Mouse (Mus musculus): ENCODE measurements around the gene Asb16. TPM values are rescaled to one million over a fixed set of nuclear protein-coding genes. Genes with fewer than 3 reads are reported as not detected.
"Not testable (repeated sequence)": the region's sequence is repeated elsewhere in the genome, so short reads cannot be mapped to it uniquely, and the experiment has no call there.

Gene Asb16
- total RNA-seq, 2 experiments from 2014 or later: 0.30 to 0.61 TPM

DNA sequence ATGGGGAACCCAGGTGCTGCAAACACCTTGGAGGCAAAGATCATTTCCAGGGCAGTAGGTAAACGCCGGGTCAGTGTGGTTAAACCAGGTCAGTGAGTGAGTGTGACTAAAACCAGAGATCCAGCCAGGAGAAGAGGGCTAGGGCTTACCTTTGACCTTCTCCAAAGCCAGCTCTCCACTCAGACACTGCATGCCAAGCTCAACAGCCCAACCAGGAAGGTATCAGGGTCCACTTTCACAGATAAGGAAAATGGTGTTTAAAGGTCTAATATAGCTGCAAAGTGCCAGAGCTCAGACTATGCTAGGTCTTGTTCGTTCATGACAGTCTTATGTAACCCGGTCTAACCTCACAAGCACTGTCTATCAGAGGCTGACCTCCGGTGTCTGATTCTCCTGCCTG, 27.3 kb upstream of the Asb16 start:
- no peak for DNase-seq (ENCODE audit: low spot score in 2 of 2)

DNA sequence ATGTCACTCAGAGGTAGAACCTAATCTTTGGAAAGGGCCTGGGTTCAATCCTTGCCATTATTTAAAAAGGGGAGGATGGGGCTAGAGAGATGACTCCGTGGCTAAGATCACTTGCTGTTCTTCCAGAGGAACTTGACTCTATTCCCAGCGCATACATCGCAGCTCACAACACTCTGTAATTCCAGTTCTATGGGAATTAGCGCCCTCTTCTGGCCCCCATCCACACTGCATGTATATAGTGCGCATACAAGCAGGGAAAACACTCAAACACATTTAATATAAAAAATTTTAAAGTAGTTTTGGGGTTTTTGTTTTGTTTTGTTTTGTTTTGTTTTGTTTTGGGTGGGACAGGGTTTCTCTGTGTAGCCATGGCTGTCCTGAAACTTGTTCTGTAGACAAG, 26.7 kb upstream of the Asb16 start:
- DNase-seq (ENCODE audit: low spot score in 2 of 2): no peak

DNA sequence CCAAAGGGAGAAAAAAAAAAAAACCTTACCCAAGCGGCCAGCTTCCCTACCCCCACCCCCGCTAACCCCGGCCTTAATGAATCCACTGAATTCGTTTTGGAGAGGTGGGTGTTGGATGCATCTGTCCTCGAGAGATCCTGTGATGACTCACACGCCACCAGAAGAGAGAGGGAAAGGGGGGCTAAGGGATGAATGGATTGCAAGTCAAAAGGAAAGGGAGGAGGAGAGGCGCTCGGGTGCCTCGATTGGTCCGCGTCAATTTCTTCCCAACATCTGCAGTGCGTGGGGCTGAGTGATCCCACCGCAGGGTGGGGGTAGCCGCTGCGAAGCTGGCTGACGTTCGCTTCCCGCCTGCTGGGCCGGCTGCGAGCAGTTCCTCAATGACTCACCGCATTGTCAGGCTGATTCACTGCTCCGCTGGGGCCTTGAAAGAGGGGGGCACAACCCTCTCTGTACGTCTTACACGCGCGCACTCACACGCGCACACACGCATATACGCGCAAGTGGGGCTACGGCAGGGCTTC, 23.6 kb upstream of the Asb16 start:
- DNase-seq (ENCODE audit: low spot score in 2 of 2): peak; percentile 59 to 73

DNA sequence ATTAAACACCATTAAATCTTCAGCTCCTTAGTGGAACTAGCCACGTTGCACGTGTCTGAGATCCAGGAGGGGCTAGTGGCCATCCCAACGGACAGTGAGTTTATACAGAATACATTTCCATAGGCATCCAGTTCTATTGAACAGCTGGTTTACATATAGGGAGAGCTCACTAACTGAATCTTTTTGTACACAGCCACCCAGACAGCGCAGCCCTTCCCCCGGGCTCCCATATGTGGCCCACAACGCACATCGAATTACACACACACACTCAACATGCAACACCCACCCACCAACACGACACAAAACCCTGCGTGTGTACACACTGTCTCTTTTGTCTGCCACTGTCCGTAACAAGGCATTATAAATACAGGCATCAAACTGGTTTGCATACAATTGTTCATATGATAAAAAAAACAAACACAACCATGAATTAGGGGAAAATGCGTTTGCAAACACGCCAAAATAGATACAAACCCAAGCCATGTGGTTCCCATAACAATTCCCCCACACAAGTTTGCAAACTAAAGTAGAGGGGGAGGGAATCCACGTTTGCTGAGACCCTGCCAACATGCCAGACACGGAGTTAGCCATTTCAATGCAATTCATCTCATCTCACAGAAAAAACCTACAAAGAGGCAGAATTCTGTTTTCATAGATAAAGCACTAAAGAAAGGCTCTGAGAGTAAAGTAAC, 22.8 kb upstream of the Asb16 start:
- no peak for DNase-seq (ENCODE audit: low spot score in 2 of 2)

DNA sequence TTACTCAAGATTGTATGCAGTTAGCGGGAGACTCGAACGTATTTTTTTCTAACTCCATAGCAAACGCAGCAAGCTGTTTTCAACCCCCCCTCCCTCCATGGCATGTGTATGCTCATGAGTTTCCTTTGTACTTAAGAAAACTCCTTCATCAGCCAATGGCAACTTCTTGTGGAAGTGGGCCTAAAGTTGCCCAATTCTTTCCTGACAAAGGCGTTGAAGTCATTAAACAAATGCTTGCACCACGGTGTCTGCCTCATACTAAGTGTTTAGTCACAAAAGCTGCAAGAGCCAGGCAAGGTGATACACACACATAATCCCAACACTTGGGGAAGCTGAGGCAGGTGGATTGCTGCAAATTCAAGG, 22.3 kb upstream of the Asb16 start:
- no peak for DNase-seq (ENCODE audit: low spot score in 2 of 2)

DNA sequence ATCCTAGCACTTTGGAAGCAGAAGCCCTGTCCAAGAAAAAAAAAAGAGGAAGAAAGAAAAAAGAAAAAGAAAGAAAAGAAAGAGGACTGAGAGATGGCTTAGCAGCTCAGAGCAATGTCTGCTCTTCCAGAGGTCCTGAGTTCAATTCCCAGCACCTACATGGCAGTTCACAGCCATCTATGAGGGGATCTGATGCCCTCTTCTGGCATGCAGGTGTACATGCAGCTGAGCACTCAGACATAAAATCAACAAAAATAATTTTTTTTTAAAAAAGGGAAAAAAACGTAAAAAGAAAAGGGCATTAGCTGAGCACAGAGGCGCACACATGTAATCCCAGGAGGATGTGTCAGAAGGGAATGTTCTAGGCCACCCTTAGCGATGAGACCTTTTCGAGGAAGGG, 21.7 kb upstream of the Asb16 start:
- DNase-seq (ENCODE audit: low spot score in 2 of 2): no peak

DNA sequence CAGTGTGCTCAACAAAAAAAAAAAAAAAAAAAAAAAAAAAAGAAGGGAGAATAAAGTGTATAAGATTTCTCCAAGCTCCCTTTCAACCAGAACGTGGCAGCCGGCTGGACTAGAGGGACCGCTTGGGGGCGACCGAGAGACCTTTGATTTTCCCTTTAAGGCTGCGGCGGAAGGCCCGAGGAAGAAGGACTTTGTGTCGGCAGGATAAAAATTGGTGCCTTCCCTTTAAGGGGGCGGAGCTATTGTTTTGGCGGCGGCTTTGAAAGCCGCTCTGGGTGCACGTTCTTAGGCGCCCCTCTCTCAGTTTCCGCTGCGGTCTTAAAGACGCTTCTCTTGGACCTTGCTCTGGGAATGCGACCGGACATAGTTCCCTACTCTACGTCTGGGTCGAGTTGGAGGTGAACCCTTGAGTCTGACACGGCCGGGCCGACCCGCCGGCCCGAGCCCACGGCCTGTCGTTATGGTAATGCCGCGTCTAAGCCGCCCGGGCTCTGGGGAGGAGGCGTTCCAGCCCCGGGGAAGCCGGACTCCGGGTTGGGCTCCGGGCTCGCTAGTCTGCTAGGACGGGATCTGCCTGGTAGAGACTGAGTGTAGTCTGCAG, 19.8 kb upstream of the Asb16 start, which contains the start of gene BC030867:
BC030867 (plus strand) TSS at position 253 of the 601 bp plus-strand sequence.
- peak; percentile 92 to 93 for DNase-seq (ENCODE audit: low spot score in 2 of 2)

DNA sequence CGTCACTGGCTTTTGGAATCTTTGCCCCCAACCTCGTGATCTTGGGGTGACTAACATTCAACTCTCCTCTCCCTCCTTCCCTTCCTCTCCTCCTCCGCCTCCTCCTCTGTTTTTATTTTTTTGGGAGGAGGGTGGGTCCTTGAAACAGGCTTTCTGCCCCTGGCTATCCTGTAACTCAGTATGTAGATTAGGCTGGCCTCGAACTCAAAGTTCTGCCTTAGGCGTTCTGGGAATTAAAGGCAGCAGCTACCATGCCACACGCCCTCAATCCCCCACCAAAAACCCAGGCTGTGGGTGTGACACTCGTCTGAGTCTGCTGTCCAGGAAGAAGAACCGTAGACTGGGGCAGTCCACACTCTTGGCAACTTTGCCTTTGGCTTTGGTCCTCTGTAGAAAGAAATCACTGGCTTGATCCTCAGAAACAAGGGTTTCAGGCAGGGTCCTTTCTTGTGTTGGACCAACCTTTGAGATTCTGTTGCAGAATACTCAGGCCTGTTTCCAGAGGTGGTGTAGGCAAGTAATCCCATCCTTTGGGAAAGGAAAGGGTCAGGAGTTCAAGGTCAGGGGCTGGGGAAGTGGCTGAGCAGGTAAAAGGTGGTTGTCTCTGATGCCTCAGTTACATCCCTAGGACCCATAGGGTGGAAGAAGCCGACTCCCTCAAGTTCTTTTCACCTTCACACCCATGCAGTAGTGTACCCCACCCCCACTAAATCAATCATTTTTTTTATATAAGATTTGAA, 19.0 kb upstream of the Asb16 start:
- DNase-seq (ENCODE audit: low spot score in 2 of 2): no peak

DNA sequence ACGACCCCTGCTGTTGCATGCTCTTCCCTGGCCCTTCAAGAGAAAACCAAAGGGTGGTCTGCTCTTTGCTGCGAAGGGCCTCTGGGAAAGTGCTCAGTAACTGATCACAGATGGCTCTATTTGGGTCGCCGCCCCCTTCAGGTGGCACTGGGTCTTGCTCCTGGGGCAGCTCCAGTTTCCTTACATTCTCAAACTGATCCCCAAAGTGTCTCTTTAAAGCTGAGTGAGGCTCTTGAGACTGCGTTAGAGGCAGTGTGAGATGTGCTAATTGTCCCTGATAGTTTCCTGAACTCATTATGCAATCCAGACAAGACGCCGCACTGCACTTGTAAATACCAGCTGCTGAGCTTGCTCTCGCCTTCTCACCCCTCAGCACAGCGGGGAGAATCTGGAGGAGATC, 11.0 kb upstream of the Asb16 start:
- no peak for DNase-seq (ENCODE audit: low spot score in 2 of 2)

DNA sequence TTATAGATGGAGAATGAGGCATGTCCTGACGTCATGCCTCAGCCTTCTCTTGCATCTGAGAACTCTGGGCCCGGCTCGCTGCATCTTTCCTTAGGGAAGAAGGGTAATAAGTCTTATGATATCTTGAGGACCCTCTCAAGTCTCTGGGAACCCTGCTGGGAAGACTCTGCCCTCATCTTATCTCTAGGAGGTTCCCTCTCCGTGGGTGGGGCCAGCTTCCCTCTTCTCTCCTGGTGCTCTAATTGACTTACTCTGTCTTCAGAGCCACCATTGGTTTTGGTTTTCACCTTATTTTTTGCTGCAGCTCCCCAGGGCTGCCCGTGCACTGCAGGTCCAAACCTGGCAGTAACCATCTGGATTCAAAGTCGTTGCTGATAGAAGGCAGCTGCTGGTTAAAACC, 10.4 kb upstream of the Asb16 start:
- DNase-seq (ENCODE audit: low spot score in 2 of 2): no peak

DNA sequence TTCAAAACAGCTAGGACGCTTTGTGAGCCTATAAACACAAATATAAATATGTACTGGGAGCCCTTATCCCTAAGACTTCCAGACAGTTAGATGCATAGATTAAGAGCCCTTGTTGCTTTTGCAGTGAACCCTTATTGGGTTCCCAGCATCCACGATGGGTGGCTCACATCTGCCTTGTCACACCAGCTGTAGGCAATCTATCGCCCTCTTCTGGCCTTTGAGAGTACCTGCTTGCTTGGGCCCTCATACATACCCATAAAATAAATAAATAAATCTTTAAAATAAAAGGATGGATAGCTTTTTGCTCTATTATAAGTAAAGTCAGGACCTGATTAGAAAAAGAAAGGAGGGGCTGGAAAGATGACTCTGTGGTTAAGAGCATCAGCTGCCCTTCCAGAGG, 10.0 kb upstream of the Asb16 start:
- DNase-seq (ENCODE audit: low spot score in 2 of 2): no peak

DNA sequence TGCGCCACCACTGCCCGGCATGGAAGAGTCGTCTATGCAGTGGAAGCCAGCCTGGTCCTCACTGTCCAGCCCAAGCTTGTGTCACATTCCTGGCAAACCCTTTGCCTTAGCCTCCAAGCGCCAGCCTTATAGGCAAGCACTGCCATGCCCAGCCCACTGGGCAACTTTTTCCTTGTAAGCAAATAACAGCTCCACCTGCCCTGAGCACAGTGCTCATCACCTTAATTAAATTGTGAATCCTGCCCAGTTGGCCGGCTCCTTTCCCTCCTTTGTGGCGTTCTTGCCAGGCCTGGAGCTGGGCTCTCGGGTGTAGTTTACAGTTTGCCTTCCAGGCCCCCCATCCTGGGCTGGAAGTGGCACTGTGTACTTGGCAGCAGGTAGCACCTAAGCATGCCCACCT, 5.3 kb upstream of the Asb16 start:
- DNase-seq (ENCODE audit: low spot score in 2 of 2): no peak

DNA sequence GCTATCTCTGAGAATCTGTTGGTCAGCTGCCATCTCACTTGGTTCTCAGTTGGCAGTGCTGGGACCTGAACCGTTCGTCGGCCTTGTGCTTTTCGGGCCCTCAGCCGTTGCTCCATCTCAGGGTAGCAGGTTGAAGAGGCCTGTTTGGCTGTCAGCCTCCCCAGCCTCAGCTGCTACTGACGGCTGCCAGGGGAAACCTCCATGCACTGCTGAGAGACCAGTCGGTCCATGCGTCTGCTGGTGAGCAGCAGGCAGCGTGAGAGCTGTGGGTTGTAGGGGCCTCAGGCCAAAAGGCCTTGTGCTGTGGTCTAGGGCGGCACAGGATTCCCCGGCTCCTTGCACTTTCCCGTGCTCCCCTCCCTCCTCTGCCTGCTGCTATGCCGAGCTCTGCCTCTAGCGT, 2.7 kb upstream of the Asb16 start:
- no peak for DNase-seq (ENCODE audit: low spot score in 2 of 2)

DNA sequence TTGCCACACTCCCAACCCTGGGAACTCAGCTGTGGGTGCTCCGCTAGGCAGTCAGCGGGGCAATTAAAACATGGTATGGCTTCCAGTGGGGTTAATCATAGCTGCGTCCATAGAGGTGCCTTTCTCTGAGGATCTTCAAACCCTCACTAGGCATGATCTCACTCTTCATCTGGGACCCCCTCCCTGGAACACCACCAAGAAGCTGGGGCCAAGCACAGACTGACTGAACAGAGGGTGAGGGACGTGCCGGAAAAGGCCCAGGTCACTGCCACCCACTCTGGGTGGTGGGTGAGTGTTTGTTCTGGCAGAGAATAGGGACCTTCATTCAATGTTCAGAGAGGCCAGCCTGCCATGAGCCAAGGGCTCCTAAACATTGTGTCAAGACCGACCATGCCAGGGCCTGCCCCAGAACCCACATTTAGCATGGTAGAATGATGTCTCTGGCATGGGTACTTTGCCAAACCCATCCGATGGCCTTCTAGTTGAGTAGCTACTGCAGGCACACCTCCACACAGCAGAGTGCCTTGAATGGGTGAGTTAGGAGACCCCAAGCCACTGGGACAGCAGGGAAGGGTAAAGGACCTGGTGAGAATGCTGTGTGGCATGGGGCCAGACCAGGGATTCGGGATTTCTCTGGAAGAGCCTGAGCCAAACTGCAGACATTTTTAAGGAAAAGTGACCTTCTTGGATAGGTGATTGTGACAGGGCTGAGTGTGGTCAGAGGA, 1.8 kb upstream of the Asb16 start:
- no peak for DNase-seq (ENCODE audit: low spot score in 2 of 2)

DNA sequence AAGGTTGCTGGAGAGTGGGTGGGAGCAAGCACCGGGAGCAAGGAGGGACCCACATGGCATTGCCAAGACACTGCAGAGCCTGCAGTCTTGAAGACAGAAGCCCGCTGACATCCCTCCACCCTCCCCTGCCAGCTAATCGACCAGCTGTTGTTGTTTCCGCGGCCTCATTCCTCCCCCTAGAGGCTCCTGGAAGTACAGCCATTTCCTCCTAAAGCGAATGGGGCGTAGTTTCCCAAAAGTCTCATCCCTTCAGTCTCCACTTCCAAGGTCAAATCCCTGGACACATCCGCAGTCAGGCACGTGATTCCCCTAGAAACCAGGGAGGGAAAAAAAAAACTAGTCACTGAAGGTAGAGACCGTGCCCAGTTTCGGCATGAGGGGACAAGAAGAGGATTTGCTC, 1.1 kb upstream of the Asb16 start:
- peak; percentile 59 to 60 for DNase-seq (ENCODE audit: low spot score in 2 of 2)

DNA sequence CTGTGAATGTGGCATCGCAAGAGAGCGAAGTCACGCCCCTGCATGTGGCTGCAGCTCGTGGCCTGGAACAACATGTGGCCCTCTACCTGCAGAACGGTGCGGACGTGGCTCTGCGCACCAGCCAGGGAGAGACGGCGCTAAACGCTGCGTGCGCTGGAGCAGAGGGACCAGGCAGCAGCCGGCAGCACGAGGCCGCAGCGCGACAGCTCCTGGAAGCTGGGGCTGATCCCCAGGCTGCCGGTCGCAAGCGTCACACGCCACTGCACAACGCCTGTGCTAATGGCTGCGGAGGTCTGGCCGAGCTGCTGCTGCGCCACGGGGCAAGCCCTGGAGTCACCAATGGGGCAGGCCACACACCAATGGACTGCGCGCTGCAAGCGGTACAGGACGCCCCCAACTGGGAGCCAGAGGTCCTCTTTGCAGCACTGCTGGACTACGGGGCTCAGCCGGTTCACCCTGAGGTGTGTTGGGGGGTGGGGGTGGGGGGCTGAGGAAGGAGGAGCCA, 7.9 kb downstream of the Asb16 start:
- no peak for DNase-seq (ENCODE audit: low spot score in 2 of 2)

DNA sequence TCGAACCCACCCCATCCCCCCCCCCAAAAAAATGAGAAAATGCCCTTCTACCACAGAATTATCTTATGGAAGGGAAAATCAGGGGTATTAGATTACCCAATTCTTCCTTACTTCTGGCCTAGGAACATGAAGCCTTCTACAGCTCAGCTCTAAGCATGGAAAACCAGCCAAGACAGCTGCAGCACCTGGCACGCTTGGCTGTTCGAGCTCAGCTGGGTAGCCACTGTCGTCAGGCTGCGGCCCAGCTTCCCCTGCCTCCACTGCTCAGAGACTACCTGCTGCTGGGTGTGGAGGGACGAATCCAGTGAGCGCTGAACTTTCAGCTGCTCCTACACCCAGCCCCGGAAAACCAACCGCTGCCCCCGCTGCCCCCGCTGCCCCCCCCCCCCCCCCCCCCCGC, 9.2 kb downstream of the Asb16 start:
- no peak for DNase-seq (ENCODE audit: low spot score in 2 of 2)

DNA sequence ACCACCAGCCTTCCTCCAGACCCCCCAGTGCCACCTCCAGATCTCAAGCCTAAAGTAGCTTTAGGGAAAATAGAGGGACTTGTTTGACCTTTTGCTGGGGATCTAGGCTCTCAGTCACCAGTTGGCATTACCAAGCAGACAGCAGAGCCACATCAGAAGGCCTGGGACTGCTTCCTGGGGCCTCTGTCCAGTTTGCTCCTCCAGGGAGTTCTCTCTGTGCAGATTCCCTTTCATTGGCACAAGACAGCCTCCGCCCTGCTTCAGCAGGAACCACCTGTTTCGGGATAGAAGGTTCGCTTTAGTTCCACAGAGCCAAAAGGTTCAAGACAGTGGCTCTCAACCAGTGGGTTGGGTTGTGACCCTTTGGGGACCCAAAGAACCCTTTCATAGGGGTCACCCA, 11.1 kb downstream of the Asb16 start:
- no peak for DNase-seq (ENCODE audit: low spot score in 2 of 2)

DNA sequence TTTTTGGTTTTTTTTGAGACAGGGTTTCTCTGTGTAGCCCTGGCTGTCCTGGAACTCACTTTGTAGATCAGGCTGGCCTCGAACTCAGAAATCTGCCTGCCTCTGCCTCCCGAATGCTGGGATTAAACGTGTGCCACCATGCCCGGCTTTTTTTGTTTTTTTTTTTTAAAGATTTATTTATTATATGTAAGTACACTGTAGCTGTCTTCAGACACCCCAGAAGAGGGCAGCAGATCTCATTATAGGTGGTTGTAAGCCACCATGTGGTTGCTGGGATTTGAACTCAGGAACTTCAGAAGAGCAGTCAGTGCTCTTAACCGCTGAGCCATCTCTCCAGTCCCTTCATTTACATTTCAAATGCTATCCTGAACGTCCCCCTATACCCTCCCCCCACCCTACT, 11.7 kb downstream of the Asb16 start:
- DNase-seq (ENCODE audit: low spot score in 2 of 2): not testable (repeated sequence)

DNA sequence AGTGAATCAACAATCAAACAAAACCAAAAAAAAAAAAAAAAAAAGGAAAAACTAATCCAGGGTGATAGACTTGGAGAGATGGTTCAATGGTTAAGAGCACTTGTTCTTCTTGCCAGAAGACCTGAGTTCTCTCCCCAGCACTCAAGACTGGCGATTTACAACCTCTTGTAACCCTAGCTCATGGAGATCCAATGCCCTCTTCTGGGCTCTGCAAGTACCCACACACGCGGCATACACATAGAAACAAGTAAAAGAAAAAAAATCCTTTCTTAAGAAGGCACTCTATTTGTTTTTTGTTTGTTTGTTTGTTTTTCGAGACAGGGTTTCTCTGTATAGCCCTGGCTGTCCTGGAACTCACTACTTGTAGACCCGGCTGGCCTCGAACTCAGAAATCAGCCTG, 15.4 kb downstream of the Asb16 start:
- DNase-seq (ENCODE audit: low spot score in 2 of 2): no peak

DNA sequence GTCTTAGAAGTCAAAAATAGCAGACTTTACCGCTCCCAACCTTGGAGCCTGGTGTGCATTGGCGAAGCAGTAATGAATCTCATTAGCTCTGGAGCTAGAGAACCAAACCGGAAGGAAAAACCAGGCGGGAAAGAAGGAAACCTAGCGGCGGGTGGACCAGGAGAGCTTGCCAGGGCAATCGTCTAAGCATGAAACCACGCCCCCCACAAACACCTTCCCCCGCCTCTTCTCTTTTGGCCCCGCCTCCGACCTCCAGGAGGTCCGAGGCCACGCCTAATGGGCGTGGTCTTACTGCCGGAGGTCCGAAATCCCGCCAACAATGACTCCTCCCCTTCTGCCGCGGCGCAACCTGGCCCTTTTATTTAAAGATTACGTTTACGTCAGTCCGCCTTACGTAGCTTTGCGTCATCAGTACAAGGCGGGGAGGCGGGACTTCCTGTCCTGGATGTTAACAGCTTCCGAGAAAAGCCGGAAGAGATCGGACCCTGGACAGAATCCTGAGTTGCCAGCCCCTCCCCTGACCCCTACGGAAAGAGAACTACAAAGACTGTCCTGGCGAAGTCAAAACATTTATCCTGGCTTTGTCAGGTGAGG, 16.1 kb downstream of the Asb16 start, which contains the start of gene Tmub2:
Tmub2 (plus strand) TSS at position 431 of the 594 bp plus-strand sequence.
- DNase-seq (ENCODE audit: low spot score in 2 of 2): peak; percentile 89 to 90
